Mouse (Mus musculus) forebrain, embryonic 13.5 days (tissue): ENCODE data around the gene Clec16a. TPM values are rescaled to one million over a fixed set of nuclear protein-coding genes. Genes with fewer than 3 reads are reported as not detected.

ENCODE experiments used
- ATAC-seq: fragments of 200-750 bp; cut with Nextera tagmentation; 2 replicates; pipeline ENCODE4 v1.8.0; 2017
- H3K27ac ChIP-seq: fragments of 300-500 bp; sonication (generic); 2 replicates; pipeline ENCODE4 v1.5.1; 2015; ENCODE audit warnings: inconsistent platforms, mild to moderate bottlenecking, moderate library complexity
- H3K27me3 ChIP-seq: fragments of 300-500 bp; sonication (generic); 2 replicates; pipeline ENCODE4 v1.6.1; 2015; ENCODE audit warnings: mild to moderate bottlenecking, inconsistent platforms
- H3K36me3 ChIP-seq: fragments of 300-500 bp; sonication (generic); 2 replicates; pipeline ENCODE4 v1.6.1; 2015; ENCODE audit warnings: mild to moderate bottlenecking, inconsistent platforms; ENCODE audit not compliant: poor library complexity, severe bottlenecking
- H3K4me1 ChIP-seq: fragments of 300-500 bp; sonication (generic); 2 replicates; pipeline ENCODE4 v1.6.1; 2015; ENCODE audit warnings: inconsistent platforms
- H3K4me2 ChIP-seq: fragments of 300-500 bp; sonication (generic); 2 replicates; pipeline ENCODE4 v1.6.1; 2015; ENCODE audit warnings: inconsistent platforms, mild to moderate bottlenecking, moderate library complexity
- H3K4me3 ChIP-seq: fragments of 300-500 bp; sonication (generic); 2 replicates; pipeline ENCODE4 v1.5.1; 2015; ENCODE audit warnings: mild to moderate bottlenecking, inconsistent platforms
- H3K9ac ChIP-seq: fragments of 300-500 bp; sonication (generic); 2 replicates; pipeline ENCODE4 v1.6.1; 2015; ENCODE audit warnings: mild to moderate bottlenecking, inconsistent platforms
- H3K9me3 ChIP-seq: fragments of 300-500 bp; sonication (generic); replicated peaks from 2 replicates; pipeline ENCODE4 v1.6.1; 2016; ENCODE audit warnings: inconsistent platforms
- WGBS: fragments of 180-500 bp; shearing (Covaris S2); methylation state at CpG from one replicate; pipeline ENCODE4 v1.1.7; 2015; 5-methylcytosine and 5-hydroxymethylcytosine counted together
- polyA plus RNA-seq: library from polyadenylated mRNA; unstranded; fragments of >200 nt; fragmentation: Nextera tagmentation; extraction: Ambion mirVana; gene quantifications from 2 replicates; pipeline ENCODE4 v1.2.1, GENCODE M21; 2015

The Clec16a gene
- polyA plus RNA-seq, 1 experiment from 2014 or later = 61.7 TPM

GRCm38 (mm10) chr16:10609921-10610320, 64.8 kb downstream of the Clec16a start:
- no peaks in the 10 kb centered on the region for H3K9me3 ChIP-seq
- no peaks in the 10 kb centered on the region for H3K27me3 ChIP-seq
- H3K36me3 ChIP-seq = peaks cover 47% of the 10 kb centered on the region
- no peak overlapping the region for H3K4me2 ChIP-seq
- H3K27ac ChIP-seq = no peak overlapping the region
- ATAC-seq = no peak
- WGBS = 87% methylated on average over 7 of the region's 7 CpGs
- no peak overlapping the region for H3K9ac ChIP-seq
- no peak overlapping the region for H3K4me3 ChIP-seq
- H3K4me1 ChIP-seq = no peaks in the 10 kb centered on the region

DNA sequence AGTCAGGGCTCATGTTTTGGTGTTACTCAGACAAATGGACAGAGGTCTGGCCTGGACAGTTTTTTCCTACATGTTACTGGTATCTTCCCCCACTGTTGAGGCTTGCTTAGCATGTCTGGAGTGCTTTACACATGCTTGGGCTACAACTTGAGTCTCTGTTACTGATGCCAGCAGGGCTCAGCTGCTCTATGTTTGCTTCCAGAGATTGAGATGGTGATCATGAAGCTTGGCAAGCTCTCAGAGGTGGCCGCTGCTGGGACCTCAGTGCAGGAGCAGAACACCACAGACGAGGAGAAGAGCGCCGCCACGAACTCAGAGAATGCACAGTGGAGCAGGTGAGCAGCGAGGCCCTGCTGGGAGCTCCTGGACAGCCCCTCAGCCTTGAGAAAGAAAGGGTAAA, 65.7 kb downstream of the Clec16a start:
- Histone ChIP-seq H3K4me2 (no peak overlapping the region), H3K9ac (no peak overlapping the region), H3K27ac (no peak overlapping the region), H3K4me1 (no peaks in the 10 kb centered on the region), H3K4me3 (no peak overlapping the region), H3K36me3 (peaks cover 55% of the 10 kb centered on the region), H3K27me3 (no peaks in the 10 kb centered on the region), H3K9me3 (no peaks in the 10 kb centered on the region)
- WGBS = 92% methylated on average over 6 of the region's 6 CpGs
- ATAC-seq = no peak

DNA sequence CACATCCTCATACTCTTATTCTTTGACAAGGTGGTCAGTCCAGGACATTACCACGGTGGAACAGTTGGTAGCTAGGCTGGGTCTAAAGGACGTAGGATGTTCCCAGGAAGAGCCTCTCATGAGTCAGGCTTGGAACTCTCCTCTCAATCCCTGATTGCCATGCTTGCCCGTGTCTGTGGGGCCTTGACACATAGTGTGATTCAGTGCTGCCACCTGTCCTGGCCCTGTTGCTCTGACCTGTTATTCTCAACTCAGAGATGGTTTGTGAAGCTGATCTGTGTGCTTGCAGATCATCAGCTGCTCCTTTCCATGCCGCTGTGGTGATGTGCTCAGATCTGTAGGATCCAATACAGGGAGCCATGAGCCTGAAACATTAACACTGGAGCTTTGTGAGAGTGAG, 66.2 kb downstream of the Clec16a start:
- H3K4me2 ChIP-seq = no peak overlapping the region
- H3K9ac ChIP-seq = no peak overlapping the region
- H3K9me3 ChIP-seq = no peaks in the 10 kb centered on the region
- ATAC-seq = no peak
- H3K36me3 ChIP-seq = peaks cover 57% of the 10 kb centered on the region
- no peaks in the 10 kb centered on the region for H3K4me1 ChIP-seq
- H3K27ac ChIP-seq = no peak overlapping the region
- H3K4me3 ChIP-seq = no peak overlapping the region
- 90% methylated on average over 4 of the region's 4 CpGs for WGBS
- H3K27me3 ChIP-seq = no peaks in the 10 kb centered on the region

- no peak overlapping the region for H3K4me3 ChIP-seq
- ATAC-seq = no peak
- WGBS = 91% methylated on average over 2 of the region's 2 CpGs
- H3K27me3 ChIP-seq = no peaks in the 10 kb centered on the region
- no peak overlapping the region for H3K9ac ChIP-seq
- peaks cover 50% of the 10 kb centered on the region for H3K36me3 ChIP-seq
- no peaks in the 10 kb centered on the region for H3K4me1 ChIP-seq
- no peaks in the 10 kb centered on the region for H3K9me3 ChIP-seq
- no peak overlapping the region for H3K27ac ChIP-seq
- no peak overlapping the region for H3K4me2 ChIP-seq
Measured at GRCm38 (mm10) chr16:10613996-10614395, 68.9 kb downstream of the Clec16a start.

- no peak overlapping the region for H3K9ac ChIP-seq
- H3K4me3 ChIP-seq = no peak overlapping the region
- H3K27me3 ChIP-seq = no peaks in the 10 kb centered on the region
- no peaks in the 10 kb centered on the region for H3K4me1 ChIP-seq
- ATAC-seq = no peak
- H3K27ac ChIP-seq = no peak overlapping the region
- no peaks in the 10 kb centered on the region for H3K9me3 ChIP-seq
- WGBS = 64% methylated on average over 6 of the region's 6 CpGs
- no peak overlapping the region for H3K4me2 ChIP-seq
- peaks cover 20% of the 10 kb centered on the region for H3K36me3 ChIP-seq
Measured at GRCm38 (mm10) chr16:10620961-10621614, 75.9 kb downstream of the Clec16a start.

- Histone ChIP-seq H3K27me3 (no peaks in the 10 kb centered on the region), H3K9me3 (no peaks in the 10 kb centered on the region), H3K27ac (no peak overlapping the region), H3K4me2 (no peak overlapping the region), H3K9ac (no peak overlapping the region), H3K36me3 (peaks cover 18% of the 10 kb centered on the region), H3K4me3 (no peak overlapping the region), H3K4me1 (no peaks in the 10 kb centered on the region)
- 67% methylated on average over 1 of the region's 1 CpGs for WGBS
- ATAC-seq = no peak
Measured at GRCm38 (mm10) chr16:10621710-10622109, 76.6 kb downstream of the Clec16a start.

GRCm38 (mm10) chr16:10626116-10626515, 81.0 kb downstream of the Clec16a start:
- no peak for ATAC-seq
- Histone ChIP-seq H3K9me3 (no peaks in the 10 kb centered on the region), H3K9ac (no peak overlapping the region), H3K27me3 (no peaks in the 10 kb centered on the region), H3K36me3 (peaks cover 30% of the 10 kb centered on the region), H3K4me2 (no peak overlapping the region), H3K27ac (no peak overlapping the region), H3K4me1 (no peaks in the 10 kb centered on the region), H3K4me3 (no peak overlapping the region)
- WGBS = 89% methylated on average over 1 of the region's 1 CpGs

- no peaks in the 10 kb centered on the region for H3K4me1 ChIP-seq
- H3K9me3 ChIP-seq = no peaks in the 10 kb centered on the region
- H3K9ac ChIP-seq = no peak overlapping the region
- 91% methylated on average over 6 of the region's 6 CpGs for WGBS
- H3K27ac ChIP-seq = no peak overlapping the region
- H3K4me3 ChIP-seq = no peak overlapping the region
- peaks cover 25% of the 10 kb centered on the region for H3K36me3 ChIP-seq
- no peaks in the 10 kb centered on the region for H3K27me3 ChIP-seq
- no peak for ATAC-seq
- no peak overlapping the region for H3K4me2 ChIP-seq
Measured at GRCm38 (mm10) chr16:10627136-10627668, 82.1 kb downstream of the Clec16a start.

GRCm38 (mm10) chr16:10628030-10628555, 83.0 kb downstream of the Clec16a start:
- H3K9ac ChIP-seq = no peak overlapping the region
- no peak overlapping the region for H3K27ac ChIP-seq
- no peaks in the 10 kb centered on the region for H3K27me3 ChIP-seq
- H3K9me3 ChIP-seq = no peaks in the 10 kb centered on the region
- WGBS = 79% methylated on average over 4 of the region's 4 CpGs
- ATAC-seq = no peak
- H3K36me3 ChIP-seq = peaks cover 26% of the 10 kb centered on the region
- H3K4me3 ChIP-seq = no peak overlapping the region
- H3K4me1 ChIP-seq = no peaks in the 10 kb centered on the region
- no peak overlapping the region for H3K4me2 ChIP-seq

- WGBS = 74% methylated on average over 3 of the region's 3 CpGs
- Histone ChIP-seq H3K27me3 (no peaks in the 10 kb centered on the region), H3K4me3 (no peak overlapping the region), H3K4me1 (no peaks in the 10 kb centered on the region), H3K4me2 (no peak overlapping the region), H3K9me3 (no peaks in the 10 kb centered on the region), H3K36me3 (peaks cover 29% of the 10 kb centered on the region), H3K27ac (no peak overlapping the region), H3K9ac (no peak overlapping the region)
- no peak for ATAC-seq
Measured at GRCm38 (mm10) chr16:10628960-10629359, 83.8 kb downstream of the Clec16a start.

- no peak for ATAC-seq
- WGBS = 86% methylated on average over 3 of the region's 3 CpGs
- H3K27ac ChIP-seq = no peak overlapping the region
Measured at GRCm38 (mm10) chr16:10629361-10629760, 84.2 kb downstream of the Clec16a start.

GRCm38 (mm10) chr16:10634940-10635339, 89.8 kb downstream of the Clec16a start:
- WGBS = 91% methylated on average over 3 of the region's 3 CpGs
- H3K27ac ChIP-seq = no peak overlapping the region
- ATAC-seq = no peak
- no peaks in the 10 kb centered on the region for H3K9me3 ChIP-seq
- H3K36me3 ChIP-seq = peaks cover 9% of the 10 kb centered on the region
- no peak overlapping the region for H3K9ac ChIP-seq
- H3K27me3 ChIP-seq = no peaks in the 10 kb centered on the region
- H3K4me3 ChIP-seq = no peak overlapping the region
- H3K4me1 ChIP-seq = no peaks in the 10 kb centered on the region
- H3K4me2 ChIP-seq = no peak overlapping the region

More at GRCm38 (mm10) chr16:10629361-10629760, 84.2 kb downstream of the Clec16a start:
- Histone ChIP-seq H3K4me1 (no peaks in the 10 kb centered on the region), H3K4me3 (no peak overlapping the region), H3K9ac (no peak overlapping the region), H3K9me3 (no peaks in the 10 kb centered on the region), H3K36me3 (peaks cover 29% of the 10 kb centered on the region), H3K27me3 (no peaks in the 10 kb centered on the region), H3K4me2 (no peak overlapping the region)

- no peak overlapping the region for H3K9ac ChIP-seq
- 68% methylated on average over 3 of the region's 3 CpGs for WGBS
- H3K36me3 ChIP-seq = peaks cover 4% of the 10 kb centered on the region; the same call in 1 of the 2 replicates
- no peaks in the 10 kb centered on the region for H3K27me3 ChIP-seq
- H3K4me1 ChIP-seq = no peaks in the 10 kb centered on the region
- H3K27ac ChIP-seq = no peak overlapping the region
- H3K4me3 ChIP-seq = no peak overlapping the region
- ATAC-seq = no peak
- no peaks in the 10 kb centered on the region for H3K9me3 ChIP-seq
- H3K4me2 ChIP-seq = no peak overlapping the region
Measured at GRCm38 (mm10) chr16:10637898-10638297, 92.8 kb downstream of the Clec16a start.
